Mouse (Mus musculus): ENCODE measurements around the gene 3110040M04Rik.
"Not testable (repeated sequence)": the region's sequence is repeated elsewhere in the genome, so short reads cannot be mapped to it uniquely, and the experiment has no call there.

Gene 3110040M04Rik

DNA sequence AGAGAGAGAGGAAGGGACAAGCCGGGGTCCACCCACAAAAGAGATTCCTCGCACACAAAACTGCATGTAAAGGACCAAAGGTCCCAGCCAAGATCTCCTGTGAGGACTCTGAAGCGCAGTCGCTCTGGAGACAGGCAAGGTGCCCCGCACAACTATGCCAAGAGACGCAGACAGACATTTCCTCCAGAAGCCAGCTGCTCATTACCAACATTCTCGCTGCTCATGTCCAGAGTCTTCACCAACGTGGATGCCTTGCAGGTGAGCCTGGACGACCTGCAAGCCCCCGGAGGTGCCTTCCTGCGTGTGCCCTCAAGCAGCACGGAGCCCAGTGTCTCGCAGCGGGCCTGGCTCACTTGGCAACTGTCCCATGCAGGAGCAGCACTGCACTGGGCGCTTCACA, 11.2 kb upstream of the 3110040M04Rik start:
- not testable (repeated sequence) for DNase-seq

GRCm38 (mm10) chr1:151195986-151196385, 7.9 kb upstream of the 3110040M04Rik start:
- not testable (repeated sequence) for DNase-seq

DNA sequence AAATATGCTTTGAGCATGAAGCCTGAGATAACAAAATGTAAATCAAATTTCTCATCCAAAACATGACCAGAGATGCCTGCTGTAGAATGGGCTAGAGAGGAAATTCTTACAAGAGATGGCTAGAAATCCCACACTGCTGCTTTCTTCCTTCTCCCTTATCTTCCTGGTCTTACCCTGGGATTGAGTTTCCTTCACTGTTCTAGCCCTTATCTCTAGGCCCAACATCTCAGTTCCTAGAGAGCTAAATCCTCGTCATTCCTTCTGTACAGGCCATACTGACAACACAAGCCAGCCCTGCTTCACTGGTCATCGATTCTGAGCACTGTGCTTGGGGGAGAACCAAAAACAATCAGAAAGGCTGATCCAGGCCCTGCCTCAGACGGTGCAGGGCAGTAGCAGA, 7.2 kb upstream of the 3110040M04Rik start:
- DNase-seq = not testable (repeated sequence)

- not testable (repeated sequence) for DNase-seq
These were observed 5.8 kb upstream of the 3110040M04Rik start, which contains the start of gene Gm47995 for GRCm38 (mm10) chr1:151198120-151198519. Gene Gm47995, plus strand, starts transcription at chr1:151198448.

- not testable (repeated sequence) for DNase-seq
These were observed 3.3 kb upstream of the 3110040M04Rik start for GRCm38 (mm10) chr1:151200620-151201019.

GRCm38 (mm10) chr1:151202771-151203170, 1.1 kb upstream of the 3110040M04Rik start:
- DNase-seq = not testable (repeated sequence)

- not testable (repeated sequence) for DNase-seq
These were observed 4.6 kb downstream of the 3110040M04Rik start for GRCm38 (mm10) chr1:151208493-151208892.

DNA sequence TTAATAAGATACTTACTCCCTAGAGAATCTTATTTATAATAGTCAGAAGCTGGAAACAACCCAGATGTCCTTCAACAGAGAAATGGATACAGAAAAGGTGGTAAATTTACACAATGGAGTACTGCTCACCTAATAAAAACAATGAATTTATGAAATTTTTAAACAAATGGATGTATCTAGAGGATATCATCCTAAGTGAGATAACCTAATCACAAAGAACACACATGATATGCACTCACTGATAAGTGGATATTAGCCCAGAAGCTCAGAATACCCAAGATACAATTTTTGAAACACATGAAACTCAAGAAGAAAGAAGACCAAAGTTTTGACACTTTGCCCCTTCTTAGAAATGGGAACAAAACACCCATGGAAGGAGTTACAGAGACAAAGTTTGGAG, 5.0 kb downstream of the 3110040M04Rik start:
- DNase-seq = not testable (repeated sequence)

DNA sequence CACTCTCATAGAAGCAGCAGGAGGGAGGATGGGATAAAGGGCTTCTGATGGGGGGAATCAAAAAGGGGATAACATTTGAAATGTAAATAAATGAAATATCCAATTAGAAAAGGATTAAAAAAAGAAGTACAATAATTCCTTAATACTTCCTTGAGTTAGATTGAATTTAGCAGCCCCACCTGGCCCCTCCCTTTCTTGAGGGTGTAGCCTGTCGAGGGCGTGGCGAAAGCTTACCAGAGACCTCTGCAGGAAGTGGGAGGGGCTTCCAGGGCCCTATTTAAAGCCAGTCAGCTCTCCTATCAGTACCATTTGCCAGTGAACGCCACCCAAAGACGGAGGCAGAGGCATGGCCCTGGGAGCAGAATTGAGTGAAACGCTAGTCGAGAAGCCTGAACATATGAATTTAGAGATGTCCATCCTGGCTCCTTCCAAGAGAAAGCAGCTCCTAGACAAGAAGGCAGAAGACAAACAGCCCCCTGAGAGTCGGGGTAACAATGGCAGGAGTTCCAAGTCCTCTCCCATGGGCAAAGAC, 6.0 kb downstream of the 3110040M04Rik start, which contains the start of gene Gm47996:
TSS of gene Gm47996 (plus strand) at position 308 of the 532 bp plus-strand sequence.
- not testable (repeated sequence) for DNase-seq

- not testable (repeated sequence) for DNase-seq
These were observed 7.7 kb downstream of the 3110040M04Rik start for GRCm38 (mm10) chr1:151211666-151212065.

GRCm38 (mm10) chr1:151214862-151215261, 10.9 kb downstream of the 3110040M04Rik start:
- no peak for DNase-seq

DNA sequence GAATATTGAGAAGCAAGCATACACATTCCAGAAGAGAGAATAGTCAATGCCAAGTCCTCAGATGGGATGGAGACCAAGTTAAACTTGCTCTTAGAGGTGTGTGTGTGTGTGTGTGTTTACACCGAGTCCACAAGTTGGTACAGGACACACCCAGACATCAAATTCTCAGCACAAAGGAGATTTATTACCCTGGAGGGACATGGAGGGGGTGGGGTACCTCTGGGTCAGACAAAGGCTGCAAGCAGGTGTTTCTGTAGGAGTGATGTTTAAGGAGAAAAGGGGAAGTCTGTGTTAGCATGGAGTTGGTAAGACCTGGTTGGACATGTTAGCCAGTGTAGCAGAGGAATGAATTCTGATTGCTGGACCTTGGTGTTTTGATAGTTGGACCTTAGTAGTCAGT, 12.1 kb downstream of the 3110040M04Rik start:
- no peak for DNase-seq

DNA sequence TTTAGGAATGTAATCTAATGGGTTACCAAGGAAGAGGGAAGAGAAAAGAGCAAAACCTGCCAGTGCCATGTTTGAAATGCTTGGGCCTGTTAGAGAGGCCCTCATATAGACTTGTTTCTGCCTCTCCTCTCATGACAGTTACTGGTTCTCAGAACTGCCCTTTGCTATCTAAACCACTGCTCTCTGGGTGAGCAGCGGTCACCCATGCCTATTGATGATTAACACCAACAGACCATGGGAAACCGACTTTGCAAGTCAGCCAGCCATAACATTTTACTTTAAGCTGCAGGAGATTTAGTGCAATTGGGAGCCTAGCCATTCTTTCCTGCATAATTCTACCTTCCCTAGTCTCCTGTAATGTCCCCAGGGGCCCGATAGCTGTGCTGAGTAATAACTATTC, 12.5 kb downstream of the 3110040M04Rik start:
- no peak for DNase-seq

DNA sequence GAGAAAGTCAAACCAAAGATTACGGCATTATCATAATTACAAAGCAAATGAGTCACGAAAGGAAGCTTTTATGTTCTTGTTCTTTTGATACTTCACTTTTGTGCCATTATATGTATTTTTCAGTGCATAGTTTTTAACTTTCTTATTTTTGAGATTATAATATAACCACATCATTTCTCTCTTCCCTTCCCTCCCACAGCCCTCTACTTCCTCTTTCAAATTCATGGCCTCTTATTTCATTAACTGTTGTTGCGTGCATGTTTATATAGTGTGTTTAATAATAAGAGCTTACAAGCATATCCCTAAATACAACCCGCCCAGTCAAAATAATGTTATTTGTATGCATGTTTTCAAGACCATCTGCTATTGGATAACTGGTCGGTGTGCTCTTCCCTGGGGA, 15.1 kb downstream of the 3110040M04Rik start:
- DNase-seq = no peak

- DNase-seq = no peak
These were observed 16.2 kb downstream of the 3110040M04Rik start for GRCm38 (mm10) chr1:151220098-151220497.

DNA sequence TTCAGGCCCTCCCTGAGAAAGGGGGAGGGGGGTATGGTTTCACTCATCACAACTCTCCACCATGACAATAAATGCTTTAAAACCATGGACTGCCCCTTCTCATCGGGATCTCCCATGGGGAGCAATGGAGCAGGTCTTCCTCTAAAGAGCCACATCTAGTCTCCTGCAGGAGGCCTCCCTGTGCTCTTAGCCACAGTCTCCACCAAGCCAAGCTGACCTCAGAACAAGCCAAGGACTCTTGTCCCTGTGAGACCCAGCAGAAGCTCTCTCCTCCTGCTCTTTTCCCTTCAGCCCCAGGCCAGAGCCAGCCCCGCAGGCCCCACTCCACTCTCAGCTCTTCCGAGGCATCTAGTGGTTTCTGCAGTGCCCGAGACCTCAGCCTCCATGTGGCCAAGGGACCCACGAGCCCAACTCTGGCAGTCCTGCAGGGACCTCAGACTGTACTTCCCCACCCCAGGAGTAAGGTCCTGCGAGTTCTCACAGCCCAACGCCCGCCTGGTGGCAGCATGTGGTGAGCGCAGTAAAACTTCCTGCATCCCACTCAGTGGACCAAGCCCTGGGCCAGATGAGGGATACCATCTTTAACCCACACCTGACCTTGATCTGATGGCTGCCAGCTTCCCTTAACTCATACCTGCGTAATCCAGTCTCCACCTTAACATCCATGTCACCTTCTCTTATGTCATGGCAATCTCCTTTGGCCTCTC, 18.8 kb downstream of the 3110040M04Rik start:
- no peak for DNase-seq

GRCm38 (mm10) chr1:151223377-151223776, 19.5 kb downstream of the 3110040M04Rik start:
- DNase-seq = no peak

GRCm38 (mm10) chr1:151224536-151224935, 20.6 kb downstream of the 3110040M04Rik start:
- no peak for DNase-seq

DNA sequence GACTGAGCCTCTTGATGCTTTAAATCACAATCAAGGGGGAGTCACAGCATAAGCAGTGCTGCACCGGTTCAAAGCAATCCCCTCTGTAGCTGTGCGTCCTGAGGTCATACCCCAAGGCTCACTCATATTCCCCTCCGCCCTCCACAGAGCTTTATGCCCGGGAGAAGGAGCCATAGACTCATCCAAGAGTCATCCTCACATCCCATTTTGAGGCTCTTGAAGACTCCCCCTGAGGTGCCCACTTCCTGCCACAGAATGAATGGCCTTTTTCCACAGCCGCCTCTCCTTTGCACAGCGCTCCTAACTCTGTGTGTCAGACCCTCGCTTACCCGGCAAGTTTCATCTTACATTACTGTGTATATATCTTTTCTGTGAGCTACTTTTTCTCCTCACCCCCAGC, 23.6 kb downstream of the 3110040M04Rik start:
- DNase-seq = no peak

GRCm38 (mm10) chr1:151228320-151228989, 24.5 kb downstream of the 3110040M04Rik start:
- DNase-seq = no peak

DNA sequence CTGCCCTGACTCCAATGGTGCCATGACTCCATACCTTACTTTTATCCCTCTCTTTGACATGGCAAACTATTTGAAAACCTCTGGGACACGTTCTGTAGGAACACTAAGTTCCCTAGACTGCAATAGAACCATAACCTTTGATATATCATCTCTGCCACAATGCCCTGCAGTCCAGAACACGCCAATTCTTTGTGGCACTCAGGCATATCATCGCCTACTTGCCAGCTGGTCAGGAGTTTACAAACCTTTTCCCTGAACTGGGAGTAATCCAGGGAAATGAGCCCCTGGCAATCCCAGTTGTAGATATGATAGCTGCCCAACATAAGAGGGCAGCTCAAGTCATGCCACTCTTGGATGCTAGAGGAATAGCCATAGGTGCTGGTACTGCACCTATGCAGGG, 28.4 kb downstream of the 3110040M04Rik start:
- no peak for DNase-seq

DNA sequence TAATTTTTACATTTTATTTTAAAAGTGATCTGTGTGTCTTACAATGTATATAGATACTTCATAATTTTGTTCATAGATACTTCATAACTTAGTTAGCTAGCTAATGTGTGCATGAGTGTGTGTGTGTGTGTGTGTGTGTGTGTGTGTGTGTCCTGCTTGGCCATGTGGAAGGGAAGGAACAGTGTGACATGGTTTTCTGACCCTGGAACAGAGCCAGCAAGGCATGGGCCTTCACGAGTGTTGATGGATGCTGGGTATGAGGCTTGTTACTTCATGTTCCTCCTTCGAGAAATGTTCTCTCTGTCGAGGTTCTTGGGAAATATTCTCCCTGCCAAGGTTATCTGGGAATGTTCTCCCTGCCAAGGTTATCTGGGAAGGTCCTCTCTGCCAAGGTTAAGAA, 29.8 kb downstream of the 3110040M04Rik start:
- DNase-seq = no peak

GRCm38 (mm10) chr1:151235574-151235973, 31.7 kb downstream of the 3110040M04Rik start:
- DNase-seq = no peak

All from layer of hippocampus, adult 9-11 months (tissue).